Mouse (Mus musculus) gastrocnemius, adult 2 months (tissue): ENCODE measurements around the gene Zfp628. TPM values are rescaled to one million over a fixed set of nuclear protein-coding genes. Genes with fewer than 3 reads are reported as not detected.
A peak's percentile ranks its signal among the peaks of the same experiment; 100 is the strongest.

Experiments used
- DNase-seq: peaks from one replicate; pipeline ENCODE4 v3.0.0; 2022
- H3K27ac ChIP-seq: fragments of 200-600 bp; 2 replicates; pipeline ENCODE4 v1.8.1; 2022; ENCODE audit warnings: mild to moderate bottlenecking
- H3K4me3 ChIP-seq: fragments of 200-600 bp; 2 replicates; pipeline ENCODE4 v1.8.1; 2022; ENCODE audit warnings: mild to moderate bottlenecking, moderate library complexity
- CTCF ChIP-seq: fragments of 200-600 bp; IDR thresholded peaks from 2 replicates; pipeline ENCODE4 v1.8.1; 2022; ENCODE audit warnings: antibody characterized with exemption, mild to moderate bottlenecking, moderate library complexity
- intact Hi-C: fragments of 180-260 bp; cut with DNase I; formaldehyde crosslinking; loops from one replicate; pipeline ENCODE4 v1.15.1; 2025
- total RNA-seq, 2 experiments: library from RNA; stranded (reverse); gene quantifications; 2 replicates each; pipeline ENCODE4 v1.2.3; 2021

Zfp628 gene
- total RNA-seq, 2 experiments from 2014 or later, result 8.5 to 10.7 TPM

- Histone ChIP-seq H3K4me3 (peak overlapping the region; percentile 57), H3K27ac (peak overlapping the region; percentile 86; the same call in 1 of the 2 replicates)
- intact Hi-C loops, result no loop called here
- DNase-seq, result no peak
- no peak for TF ChIP-seq CTCF
Measured at GRCm38 (mm10) chr7:4928323-4928722, 13.3 kb downstream of the Zfp628 start.

GRCm38 (mm10) chr7:4933103-4933502 lies 18.1 kb downstream of the Zfp628 start:
- Histone ChIP-seq H3K27ac (no peak overlapping the region), H3K4me3 (no peak overlapping the region)
- TF ChIP-seq CTCF, result no peak
- no peak for DNase-seq
- intact Hi-C loops, result no loop called here

GRCm38 (mm10) chr7:4934160-4934914 lies 19.3 kb downstream of the Zfp628 start:
- Histone ChIP-seq H3K27ac (no peak overlapping the region), H3K4me3 (no peak overlapping the region)
- intact Hi-C loops, result no loop called here
- peak; percentile 27; the same call in 1 of the 2 replicates for TF ChIP-seq CTCF
- no peak for DNase-seq

GRCm38 (mm10) chr7:4936832-4937231 lies 21.8 kb downstream of the Zfp628 start:
- intact Hi-C loops, result no loop called here
- no peak for TF ChIP-seq CTCF
- Histone ChIP-seq H3K4me3 (no peak overlapping the region), H3K27ac (no peak overlapping the region)
- DNase-seq, result no peak

- intact Hi-C loops, result no loop called here
- TF ChIP-seq CTCF, result no peak
- Histone ChIP-seq H3K27ac (no peak overlapping the region), H3K4me3 (no peak overlapping the region)
- no peak for DNase-seq
Measured at GRCm38 (mm10) chr7:4937392-4937791, 22.4 kb downstream of the Zfp628 start.

GRCm38 (mm10) chr7:4938456-4938855 lies 23.4 kb downstream of the Zfp628 start:
- Histone ChIP-seq H3K4me3 (no peak overlapping the region), H3K27ac (no peak overlapping the region)
- TF ChIP-seq CTCF, result no peak; the same call in none of the 2 replicates
- intact Hi-C loops, result loop anchor here (2.0 kb wide), 1 partner anchor 74 kb away; no protein-coding TSS in a partner anchor
- peak; percentile 83 for DNase-seq

GRCm38 (mm10) chr7:4940068-4940479 lies 25.1 kb downstream of the Zfp628 start:
- intact Hi-C loops, result loop anchor here (2.0 to 5.0 kb wide), 3 partner anchors 25 to 313 kb away; partner anchors contain the start of genes Ube2s and Zfp628
- Histone ChIP-seq H3K27ac (no peak overlapping the region), H3K4me3 (no peak overlapping the region)
- DNase-seq, result peak; percentile 86
- TF ChIP-seq CTCF, result peak; percentile 94; the same call in 1 of the 2 replicates

GRCm38 (mm10) chr7:4942673-4943072 lies 27.7 kb downstream of the Zfp628 start:
- intact Hi-C loops, result loop anchor here (1.0 to 5.0 kb wide), 5 partner anchors 22 to 386 kb away; partner anchors contain the start of genes Sbk2 and Ube2s
- H3K27ac ChIP-seq, result no peak overlapping the region
- DNase-seq, result no peak
- H3K4me3 ChIP-seq, result no peak overlapping the region
- TF ChIP-seq CTCF, result no peak

GRCm38 (mm10) chr7:4943223-4943815 lies 28.3 kb downstream of the Zfp628 start:
- Histone ChIP-seq H3K4me3 (peak overlapping the region; percentile 68), H3K27ac (peak overlapping the region; percentile 87)
- peak; percentile 94 for DNase-seq
- intact Hi-C loops, result loop anchor here (2.0 to 5.0 kb wide), 4 partner anchors 103 to 387 kb away; partner anchors contain the start of gene Ube2s
- no peak; the same call in none of the 2 replicates for TF ChIP-seq CTCF

GRCm38 (mm10) chr7:4947855-4948254 lies 32.8 kb downstream of the Zfp628 start:
- DNase-seq, result peak; percentile 92
- TF ChIP-seq CTCF, result no peak
- H3K4me3 ChIP-seq, result no peak overlapping the region
- intact Hi-C loops, result no loop called here
- peak overlapping the region; percentile 64 for H3K27ac ChIP-seq

GRCm38 (mm10) chr7:4948386-4948785 lies 33.4 kb downstream of the Zfp628 start:
- TF ChIP-seq CTCF, result no peak
- Histone ChIP-seq H3K27ac (peak overlapping the region; percentile 43; the same call in 1 of the 2 replicates), H3K4me3 (no peak overlapping the region)
- no peak for DNase-seq
- intact Hi-C loops, result no loop called here

- peak; percentile 57 for DNase-seq
- Histone ChIP-seq H3K27ac (no peak overlapping the region), H3K4me3 (no peak overlapping the region)
- no peak for TF ChIP-seq CTCF
- intact Hi-C loops, result no loop called here
Measured at GRCm38 (mm10) chr7:4950561-4951342, 35.7 kb downstream of the Zfp628 start.
